Mouse (Mus musculus) erythroid progenitor cell, adult 5-6 weeks (primary cell): ENCODE measurements around the gene Ado. TPM values are rescaled to one million over a fixed set of nuclear protein-coding genes. Genes with fewer than 3 reads are reported as not detected.

Experiments
- ATAC-seq: replicated peaks from 2 replicates; pipeline ENCODE4 v1.8.0; 2016; ENCODE audit warnings: moderate number of reproducible peaks, mild to moderate bottlenecking, moderate TSS enrichment, inconsistent platforms; ENCODE audit not compliant: poor library complexity, low FRiP score, severe bottlenecking
- total RNA-seq, 2 experiments: library from RNA; stranded (forward) in 1 of 2; stranded (reverse) in 1 of 2; fragments of 150-400 nt in 1 of 2; fragments of 186-747, 209-891 nt in 1 of 2; gene quantifications; 2 replicates each; pipeline versions ENCODE4 v1.2.3 to v1.2.4; 2015 to 2017; ENCODE audit warnings: low replicate concordance in 2 of 2

Ado gene
- 1.8 and 5.4 TPM in 2 replicates for total RNA-seq (2015; ENCODE audit: low replicate concordance)
- 1.7 and 6.9 TPM in 2 replicates for total RNA-seq (2017; ENCODE audit: low replicate concordance)

DNA sequence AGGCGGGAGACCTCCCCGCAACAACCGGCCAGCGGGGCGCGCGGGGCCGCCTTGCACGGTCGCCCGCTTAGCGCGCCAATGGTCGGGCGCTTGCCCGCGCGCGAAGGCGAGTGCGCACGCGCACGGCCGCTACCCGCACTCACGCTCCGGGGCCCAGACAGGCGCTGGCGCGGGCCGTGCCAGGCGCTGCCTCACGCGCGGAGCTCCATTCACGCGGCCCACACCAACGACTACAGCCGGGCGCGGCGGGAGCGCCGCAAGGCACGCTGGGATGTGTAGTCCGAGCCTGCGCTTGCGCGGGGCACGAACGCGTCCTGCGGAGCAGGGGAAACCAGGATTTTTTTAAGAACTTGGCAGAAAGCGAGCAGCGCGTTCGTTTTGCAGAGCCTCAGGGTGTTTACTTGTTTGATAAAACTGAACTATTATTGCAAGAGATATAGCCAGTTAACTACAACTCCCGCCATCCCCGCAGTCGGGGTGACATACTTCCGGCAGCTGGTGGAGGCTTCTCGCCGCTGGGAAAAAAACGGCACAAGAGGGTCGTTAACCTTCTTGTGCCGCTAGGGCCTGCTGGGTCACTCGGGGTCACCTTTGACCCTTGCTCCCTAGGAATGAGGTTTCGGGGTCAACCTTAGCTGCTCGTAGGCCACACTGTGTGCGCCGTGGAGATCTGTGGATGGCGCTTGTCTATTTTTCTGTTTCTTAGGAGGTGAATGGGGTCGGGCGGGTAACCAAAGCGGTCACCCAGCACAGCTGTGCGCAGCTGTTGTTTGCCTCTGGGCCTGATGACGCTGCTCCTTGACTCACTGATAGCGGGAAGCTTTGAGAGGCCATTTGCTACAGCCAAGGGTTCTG is at the start of gene Ado:
Ado (minus strand) TSS at position 79 of the 855 bp plus-strand sequence.
- ATAC-seq, result peak; percentile 92

- no peak for ATAC-seq
These were observed 46.5 kb upstream of the Ado start for GRCm38 (mm10) chr10:67595278-67595677.

DNA sequence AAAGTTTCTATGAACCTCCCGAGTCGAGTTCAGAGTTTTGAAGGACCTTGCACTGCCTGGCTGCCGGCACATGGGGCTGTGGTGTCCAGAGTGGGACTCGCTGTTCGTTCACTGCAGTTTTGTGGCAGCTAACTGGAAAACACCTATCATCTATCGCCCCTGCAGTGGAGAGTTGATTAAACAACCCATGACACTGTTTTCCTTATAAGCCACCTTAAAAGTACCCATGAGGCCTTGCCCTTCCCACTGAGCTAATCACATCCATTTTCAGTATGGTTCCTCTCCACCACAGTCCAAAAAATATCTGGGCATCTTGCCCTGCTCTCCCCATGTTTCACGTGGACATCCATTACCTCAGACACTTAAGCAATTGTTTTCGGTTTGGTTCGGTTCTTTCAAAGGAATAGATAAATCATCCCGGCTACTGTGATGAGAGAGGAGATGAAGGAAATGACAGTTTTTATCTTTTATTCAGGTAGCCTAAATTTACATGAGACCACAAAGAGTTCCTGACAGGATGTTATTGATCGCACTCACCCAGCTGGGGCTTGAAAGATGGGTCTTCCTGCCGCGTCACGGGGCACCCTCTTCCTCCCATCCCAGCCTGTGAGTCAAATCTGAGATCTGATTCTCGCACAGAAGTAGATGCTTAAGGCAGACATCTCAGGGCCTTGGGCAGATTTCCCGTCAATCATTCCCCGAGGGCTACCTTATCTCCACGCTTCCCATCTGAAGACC is 37.3 kb upstream of the Ado start:
- no peak for ATAC-seq

GRCm38 (mm10) chr10:67581698-67582285 is 33.0 kb upstream of the Ado start:
- ATAC-seq, result no peak

DNA sequence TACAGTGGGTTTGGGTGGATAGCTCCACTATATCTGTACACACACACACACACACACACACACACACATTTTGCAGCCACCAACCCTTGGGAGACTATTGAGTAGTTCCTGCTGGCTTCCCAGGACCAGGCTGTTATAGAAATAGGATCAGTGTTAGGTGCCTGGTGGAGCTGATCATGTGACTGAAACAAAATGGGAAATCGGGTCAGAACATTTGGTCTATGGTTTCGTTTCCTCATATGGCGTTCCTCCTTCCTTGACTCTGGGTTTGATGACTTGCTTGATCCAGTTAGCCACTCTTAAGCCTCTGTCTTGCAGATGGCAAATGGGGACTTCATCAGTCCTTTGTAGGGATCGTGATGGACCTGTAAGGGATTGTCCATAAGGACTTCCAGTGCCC is 31.1 kb upstream of the Ado start:
- no peak for ATAC-seq

DNA sequence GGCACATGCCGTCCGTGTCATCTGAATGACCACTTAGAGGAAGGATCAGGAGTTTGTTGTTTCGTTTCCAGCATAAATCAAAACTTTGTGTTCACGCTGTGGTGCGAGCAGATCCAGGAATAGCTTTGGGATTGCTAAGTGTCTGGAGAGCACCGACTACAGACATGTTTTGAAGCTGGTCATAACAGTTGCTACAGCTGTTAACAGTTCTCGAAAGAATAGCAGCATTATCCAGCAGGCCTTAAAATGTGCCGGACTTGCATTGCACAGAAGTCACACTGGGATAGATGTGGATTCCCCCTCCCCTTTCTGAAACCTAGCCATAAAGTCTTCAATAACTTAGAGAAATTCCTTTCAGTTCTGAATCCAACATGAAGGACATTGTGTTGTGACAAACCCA is 24.6 kb upstream of the Ado start:
- ATAC-seq, result no peak

DNA sequence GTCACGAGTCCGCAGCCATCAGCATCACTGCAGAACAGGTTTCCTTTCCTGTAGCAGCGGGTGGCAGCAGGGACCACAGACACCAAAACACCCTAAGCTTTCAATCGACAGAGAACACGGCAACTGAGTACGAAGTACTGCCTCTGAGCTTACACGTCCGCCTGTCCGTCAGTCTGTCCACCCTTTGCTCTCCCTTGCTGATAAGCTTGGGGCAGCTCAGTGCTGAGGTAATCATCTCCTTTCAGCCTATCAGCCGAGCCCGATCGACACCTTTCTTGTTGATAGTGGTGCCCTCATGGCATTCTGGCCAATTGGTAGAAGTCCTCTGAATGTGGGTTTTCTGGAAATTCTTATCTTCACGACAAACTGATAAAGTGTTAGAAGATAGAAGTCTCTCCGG is 22.7 kb upstream of the Ado start:
- no peak for ATAC-seq

DNA sequence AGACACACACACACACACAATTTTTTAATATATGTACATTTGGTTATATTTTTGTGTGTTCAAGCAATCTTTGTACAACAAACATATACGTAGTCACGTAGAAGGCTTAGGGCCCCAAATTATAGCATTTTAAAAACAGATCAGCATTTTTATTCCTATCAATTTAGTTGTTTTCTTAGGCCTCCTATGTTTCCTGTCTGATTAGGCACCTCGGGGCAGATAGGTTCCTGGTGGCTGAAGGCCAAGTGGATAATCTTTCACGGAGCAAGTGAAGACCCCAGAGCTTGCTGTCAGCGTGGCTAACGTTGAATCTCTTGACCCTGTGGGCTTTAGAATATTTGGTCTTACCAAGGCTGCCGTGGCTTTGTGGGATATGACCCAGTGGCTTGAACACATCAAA is 20.8 kb upstream of the Ado start:
- ATAC-seq, result no peak

DNA sequence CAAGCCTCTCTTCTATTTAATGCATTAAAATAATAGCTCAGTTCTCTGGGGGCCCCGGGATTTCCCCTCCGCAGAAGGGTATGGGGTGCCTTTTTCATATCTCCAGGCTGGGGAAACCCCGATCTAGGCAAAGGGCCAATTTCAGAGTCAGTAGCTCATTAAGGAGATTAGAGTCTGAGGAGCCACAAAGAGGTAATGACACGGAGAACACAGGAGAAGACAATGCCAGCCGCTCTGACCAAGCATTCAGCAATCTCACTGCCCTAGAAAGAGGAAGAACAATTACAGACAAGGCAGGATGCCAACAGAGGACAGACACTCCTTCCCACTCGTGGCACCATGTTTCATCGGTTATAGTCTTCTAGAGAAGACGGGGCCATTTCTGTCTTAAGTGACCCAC is 17.3 kb upstream of the Ado start:
- no peak for ATAC-seq

DNA sequence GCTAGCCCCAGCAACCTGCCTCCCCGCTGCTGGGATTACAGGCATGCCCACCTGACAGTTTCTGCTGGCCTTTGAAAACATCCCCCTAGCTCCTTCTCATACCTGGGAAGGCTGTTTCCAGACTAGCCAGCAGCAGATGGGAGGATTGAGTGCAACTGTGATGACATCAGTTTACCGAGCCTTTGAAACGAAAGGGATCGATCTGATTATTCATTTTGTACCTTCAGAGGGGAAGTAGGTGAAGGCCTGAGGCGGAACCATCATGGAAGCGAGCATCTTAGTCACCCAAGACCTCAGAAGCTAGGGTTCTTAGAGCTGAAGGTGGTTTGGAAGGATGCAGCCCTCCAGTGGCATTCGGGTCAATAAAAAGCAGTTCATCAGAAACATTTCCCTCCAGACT is 15.8 kb upstream of the Ado start:
- no peak for ATAC-seq

GRCm38 (mm10) chr10:67561185-67561584 is 12.4 kb upstream of the Ado start:
- ATAC-seq, result no peak

DNA sequence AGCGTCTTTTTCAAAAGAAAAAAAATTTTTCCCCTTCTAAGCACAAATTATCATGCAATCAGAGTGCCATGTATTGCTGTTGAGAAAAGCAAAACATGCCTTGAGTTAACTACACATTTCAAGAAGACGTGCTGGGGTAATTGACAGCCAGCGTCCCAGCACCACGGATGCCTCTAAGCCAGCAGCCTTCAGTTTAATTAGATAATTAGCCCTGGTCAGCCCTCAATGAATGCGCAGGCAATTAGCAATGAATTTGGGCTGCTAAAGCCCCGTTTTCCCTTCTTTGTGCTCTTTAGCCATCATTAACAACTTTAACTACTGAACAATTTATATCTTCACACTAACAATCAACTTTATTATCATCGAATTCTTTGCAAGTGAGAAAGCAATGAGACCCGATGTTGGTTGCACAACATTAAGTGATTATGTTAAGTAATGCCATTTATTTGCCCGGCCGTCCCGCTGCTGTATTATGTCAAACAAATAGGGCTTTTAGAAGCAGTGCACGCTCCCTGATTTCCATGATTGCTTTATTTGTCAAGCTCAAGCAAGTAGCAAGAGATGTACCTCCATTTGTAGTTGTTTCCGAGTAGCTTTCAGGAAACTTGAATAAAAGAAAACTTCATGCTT is 11.1 kb upstream of the Ado start:
- ATAC-seq, result no peak

DNA sequence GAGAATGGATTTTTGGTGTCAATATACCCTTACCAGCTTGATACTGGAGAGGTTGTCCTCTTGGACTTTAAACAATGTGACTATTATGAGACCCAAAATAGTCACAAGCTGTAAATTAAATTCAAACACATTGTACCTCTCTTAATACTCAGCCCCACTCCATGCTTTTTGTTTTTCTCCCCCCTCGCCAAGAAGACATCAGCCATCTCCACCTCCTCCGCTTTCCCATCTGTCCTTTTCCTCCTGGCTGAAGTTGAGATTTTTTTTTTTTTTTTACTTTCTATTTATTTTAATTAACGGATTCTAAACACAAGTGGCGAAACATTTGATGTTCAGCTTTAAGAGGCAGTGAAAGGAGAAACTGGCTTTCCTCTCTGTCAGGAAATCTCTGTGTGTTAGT is 9.3 kb upstream of the Ado start:
- ATAC-seq, result no peak

DNA sequence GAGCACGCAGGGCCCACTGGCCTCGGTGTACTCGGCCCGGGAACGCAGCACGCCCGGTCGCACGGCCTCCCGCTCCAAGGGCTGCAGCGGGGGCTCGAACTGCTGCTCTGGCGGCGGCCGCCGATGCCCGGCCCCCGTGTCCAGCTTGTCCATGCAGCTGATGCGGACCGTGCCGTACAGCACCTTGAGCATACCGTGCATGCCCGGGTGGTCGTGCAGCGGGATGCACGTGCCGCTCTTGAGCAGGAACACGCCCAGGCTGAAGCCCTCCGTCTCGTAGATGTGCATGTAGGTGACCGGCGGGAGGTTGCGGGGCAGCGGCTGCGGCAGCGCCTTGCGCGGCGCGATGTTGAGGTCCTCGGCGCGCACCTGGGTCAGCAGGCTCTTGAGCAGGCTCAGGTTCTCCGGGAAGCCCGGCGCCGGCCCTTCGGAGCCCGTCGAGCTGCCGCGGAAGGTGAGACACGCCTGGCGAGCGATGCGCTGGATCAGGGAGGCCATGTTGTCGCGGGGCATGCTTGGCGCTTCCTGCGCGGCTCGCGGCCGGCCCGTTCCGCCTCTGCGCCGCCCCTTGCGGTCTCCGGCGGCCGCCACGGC is 397 bp downstream of the Ado start:
- ATAC-seq, result no peak

DNA sequence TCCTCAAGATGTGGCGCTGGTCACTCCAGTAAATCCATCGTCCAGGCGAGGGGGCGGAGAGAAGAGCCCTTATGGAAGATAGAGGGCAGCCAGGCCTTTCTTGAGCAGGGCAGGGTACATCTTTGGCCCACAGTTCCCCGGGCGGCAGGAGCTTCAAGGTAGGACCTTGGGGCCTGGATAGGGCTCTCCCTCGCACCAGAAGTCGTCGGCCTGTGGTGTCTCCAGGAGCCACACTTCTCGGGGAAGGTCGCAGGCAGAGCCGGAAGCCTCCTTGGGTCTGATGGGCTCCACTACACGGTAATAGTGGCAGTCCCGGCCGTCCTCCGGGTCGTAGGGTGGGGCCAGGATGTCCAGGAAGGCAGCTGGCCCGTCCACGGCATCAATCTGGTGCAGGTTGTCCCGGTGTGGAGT is 900 bp downstream of the Ado start:
- no peak for ATAC-seq

DNA sequence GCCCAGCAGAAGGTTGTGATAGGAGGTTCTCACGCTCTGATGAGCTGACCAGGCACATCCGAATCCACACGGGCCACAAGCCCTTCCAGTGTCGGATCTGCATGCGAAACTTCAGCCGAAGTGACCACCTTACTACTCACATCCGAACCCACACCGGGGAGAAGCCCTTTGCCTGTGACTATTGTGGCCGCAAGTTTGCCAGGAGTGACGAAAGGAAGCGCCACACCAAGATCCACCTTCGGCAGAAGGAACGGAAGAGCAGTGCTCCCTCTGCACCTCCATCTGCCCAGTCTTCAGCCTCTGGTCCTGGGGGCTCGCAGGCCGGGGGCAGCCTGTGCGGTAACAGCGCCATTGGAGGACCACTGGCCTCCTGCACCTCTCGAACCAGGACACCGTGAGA is 8.2 kb downstream of the Ado start:
- ATAC-seq, result no peak

GRCm38 (mm10) chr10:67539401-67539730 is 9.4 kb downstream of the Ado start:
- ATAC-seq, result no peak

- no peak for ATAC-seq
These were observed 10.0 kb downstream of the Ado start for GRCm38 (mm10) chr10:67538585-67539400.

- no peak for ATAC-seq
These were observed 10.6 kb downstream of the Ado start for GRCm38 (mm10) chr10:67538106-67538505.
